Mouse (Mus musculus) ES-E14 (cell line): ENCODE measurements around the gene Bst2. TPM values are rescaled to one million over a fixed set of nuclear protein-coding genes. Genes with fewer than 3 reads are reported as not detected.

Source experiments
- DNase-seq: peaks from one replicate; pipeline ENCODE4 v3.0.0-alpha.2; 2013; ENCODE audit warnings: low read depth, low spot score
- H3K27ac ChIP-seq: 2 replicates; pipeline ENCODE4 v1.5.1; 2012; ENCODE audit warnings: low read depth, mild to moderate bottlenecking, low read length, moderate library complexity, mixed read lengths; ENCODE audit not compliant: poor library complexity, insufficient read depth, severe bottlenecking
- H3K36me3 ChIP-seq: 2 replicates; pipeline ENCODE4 v1.6.1; 2012; ENCODE audit warnings: mild to moderate bottlenecking, low read length, moderate library complexity, mixed read lengths; ENCODE audit not compliant: control insufficient read depth, poor library complexity, insufficient read depth, severe bottlenecking
- H3K4me1 ChIP-seq, 2 experiments: fragments of 150-350 bp in 1 of 2; sonication (generic) in 1 of 2; 2 replicates each; pipeline ENCODE4 v1.6.1; 2012; ENCODE audit warnings: low read length in 2 of 2, mild to moderate bottlenecking in 1 of 2, mixed read lengths in 1 of 2; ENCODE audit not compliant: control insufficient read depth in 2 of 2, insufficient read depth in 2 of 2, poor library complexity in 1 of 2
- H3K4me3 ChIP-seq, 2 experiments: fragments of 150-350 bp in 1 of 2; sonication (generic) in 1 of 2; 2 replicates each; pipeline ENCODE4 v1.5.1; 2012; ENCODE audit warnings: low read length in 2 of 2, low read depth in 1 of 2, mild to moderate bottlenecking in 1 of 2, mixed read lengths in 1 of 2; ENCODE audit not compliant: insufficient read depth in 1 of 2, poor library complexity in 1 of 2, severe bottlenecking in 1 of 2
- H3K9ac ChIP-seq: 2 replicates; pipeline ENCODE4 v1.6.1; 2012; ENCODE audit warnings: low read depth, mild to moderate bottlenecking, low read length, mixed read lengths; ENCODE audit not compliant: poor library complexity, insufficient read depth, severe bottlenecking
- H3K9me3 ChIP-seq: fragments of 150-350 bp; sonication (generic); 2 replicates; pipeline ENCODE4 v1.6.1; 2012; ENCODE audit warnings: low read depth, mild to moderate bottlenecking, low read length; ENCODE audit not compliant: control insufficient read depth, insufficient read depth
- CHD2 ChIP-seq: IDR thresholded peaks from 2 replicates; pipeline ENCODE4 v1.6.1; 2014; ENCODE audit warnings: mild to moderate bottlenecking, low read depth, low read length, inconsistent platforms
- HCFC1 ChIP-seq: IDR thresholded peaks from 2 replicates; pipeline ENCODE4 v1.6.1; 2012; ENCODE audit warnings: low read length, inconsistent platforms, borderline replicate concordance; ENCODE audit not compliant: insufficient read depth
- MAFK ChIP-seq: IDR thresholded peaks from 2 replicates; pipeline ENCODE4 v1.6.1; 2014; ENCODE audit warnings: mild to moderate bottlenecking, low read depth, low read length, inconsistent platforms; ENCODE audit not compliant: insufficient read depth
- ZC3H11A ChIP-seq: IDR thresholded peaks from 2 replicates; pipeline ENCODE4 v1.6.1; 2012; ENCODE audit warnings: low read depth, mild to moderate bottlenecking, inconsistent platforms, low read length, borderline replicate concordance
- ZNF384 ChIP-seq: IDR thresholded peaks from 2 replicates; pipeline ENCODE4 v1.6.1; 2012; ENCODE audit warnings: low read depth, low read length, inconsistent platforms
- in situ Hi-C, 2 experiments: fragments of 600-800 bp; cut with MboI; formaldehyde crosslinking; loops; one replicate each; pipeline ENCODE4 v1.15.1; 2025; ENCODE audit warnings: low sequenced_read_pairs in 2 of 2, inconsistent platforms in 1 of 2; ENCODE audit not compliant: unreplicated experiment in 2 of 2
- total RNA-seq: library from RNA; depleted of rRNA; stranded (reverse); fragments of 300-350 nt; gene quantifications from 2 replicates; pipeline ENCODE4 v1.2.3, GENCODE M21; 2012

The Bst2 gene
- total RNA-seq, 1 experiment: 135 TPM

- H3K4me1 ChIP-seq: peaks cover 0 to 19% of the 10 kb centered on the region in 2 experiments; a peak in 2 of 4 replicates
- peak within 1 kb of the TSS; percentile 89 for H3K9ac ChIP-seq
- H3K36me3 ChIP-seq: no peaks in the 10 kb centered on the region
- H3K27ac ChIP-seq: peak within 1 kb of the TSS; percentile 92
- TF ChIP-seq CHD2 (no peak), MAFK (no peak), ZNF384 (no peak), HCFC1 (no peak), ZC3H11A (no peak)
- in situ Hi-C loops: no loop called here
- DNase-seq: no peak
- H3K4me3 ChIP-seq: peak within 1 kb of the TSS; percentile 76 to 98
- H3K9me3 ChIP-seq: no peaks in the 10 kb centered on the region
Observed at GRCm38 (mm10) chr8:71568387-71568937, 31.2 kb upstream of the Bst2 start, which contains the start of gene Slc27a1. Gene Slc27a1, plus strand, starts transcription at chr8:71568882.

- no peak for DNase-seq
- in situ Hi-C loops: no loop called here
- Histone ChIP-seq H3K4me3 (no peak overlapping the region), H3K27ac (no peak overlapping the region), H3K9ac (no peak overlapping the region), H3K4me1 (peaks cover 0 to 19% of the 10 kb centered on the region in 2 experiments; a peak in 2 of 4 replicates), H3K36me3 (no peaks in the 10 kb centered on the region), H3K9me3 (no peaks in the 10 kb centered on the region)
- TF ChIP-seq MAFK (no peak), ZNF384 (no peak), ZC3H11A (no peak), HCFC1 (no peak), CHD2 (no peak)
Observed at GRCm38 (mm10) chr8:71567587-71567986, 30.3 kb upstream of the Bst2 start.

DNA sequence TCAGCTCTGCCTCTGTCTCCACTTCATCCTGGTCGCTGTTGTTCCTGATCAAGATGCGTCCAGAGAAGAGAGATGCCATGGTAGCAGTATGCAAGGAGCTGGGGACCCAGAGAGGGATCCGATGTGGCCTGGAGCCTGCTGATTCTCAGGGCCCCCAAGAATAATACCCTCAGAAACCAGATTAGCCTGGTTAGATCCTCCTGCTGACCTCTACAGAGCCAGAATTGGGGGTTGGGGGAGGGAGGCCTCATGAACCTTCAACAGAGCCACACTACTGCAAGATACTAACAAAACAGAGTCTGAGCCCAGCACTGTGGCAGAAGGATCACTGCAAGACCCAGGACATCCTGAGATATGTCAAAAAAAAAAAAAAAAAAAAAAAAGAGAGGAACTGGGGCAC is 29.2 kb upstream of the Bst2 start, which contains the start of gene Nxnl1:
TSS of gene Nxnl1 (minus strand) at position 101 of the 400 bp plus-strand sequence.
- no peaks in the 10 kb centered on the region for H3K9me3 ChIP-seq
- peaks cover 0 to 19% of the 10 kb centered on the region in 2 experiments; a peak in 2 of 4 replicates for H3K4me1 ChIP-seq
- TF ChIP-seq CHD2 (no peak), HCFC1 (no peak), ZNF384 (no peak), ZC3H11A (no peak), MAFK (no peak)
- H3K9ac ChIP-seq: peak within 1 kb of the TSS; percentile 44
- DNase-seq: no peak
- no peak within 1 kb of the TSS for H3K27ac ChIP-seq
- H3K4me3 ChIP-seq: peak within 1 kb of the TSS; percentile 26 to 33; a peak in 2 of 4 replicates
- in situ Hi-C loops: no loop called here
- H3K36me3 ChIP-seq: no peaks in the 10 kb centered on the region

GRCm38 (mm10) chr8:71563992-71564391 is 26.7 kb upstream of the Bst2 start:
- in situ Hi-C loops: no loop called here

More at GRCm38 (mm10) chr8:71563992-71564391, 26.7 kb upstream of the Bst2 start:
- no peak for DNase-seq
- H3K9ac ChIP-seq: no peak overlapping the region
- peaks cover 0 to 14% of the 10 kb centered on the region in 2 experiments; a peak in 2 of 4 replicates for H3K4me1 ChIP-seq
- no peak overlapping the region for H3K27ac ChIP-seq
- TF ChIP-seq CHD2 (no peak), ZC3H11A (no peak), ZNF384 (no peak), HCFC1 (no peak), MAFK (no peak)
- H3K4me3 ChIP-seq: no peak overlapping the region
- no peaks in the 10 kb centered on the region for H3K36me3 ChIP-seq
- H3K9me3 ChIP-seq: no peaks in the 10 kb centered on the region
